Mouse (Mus musculus): ENCODE measurements at regions not wholly inside any gene's neighbourhood (a gene's known extent, or its start where the extent isn't known, plus 50 kb on each side); places are given as distances from the start of the nearest gene placed in this dataset.

DNA sequence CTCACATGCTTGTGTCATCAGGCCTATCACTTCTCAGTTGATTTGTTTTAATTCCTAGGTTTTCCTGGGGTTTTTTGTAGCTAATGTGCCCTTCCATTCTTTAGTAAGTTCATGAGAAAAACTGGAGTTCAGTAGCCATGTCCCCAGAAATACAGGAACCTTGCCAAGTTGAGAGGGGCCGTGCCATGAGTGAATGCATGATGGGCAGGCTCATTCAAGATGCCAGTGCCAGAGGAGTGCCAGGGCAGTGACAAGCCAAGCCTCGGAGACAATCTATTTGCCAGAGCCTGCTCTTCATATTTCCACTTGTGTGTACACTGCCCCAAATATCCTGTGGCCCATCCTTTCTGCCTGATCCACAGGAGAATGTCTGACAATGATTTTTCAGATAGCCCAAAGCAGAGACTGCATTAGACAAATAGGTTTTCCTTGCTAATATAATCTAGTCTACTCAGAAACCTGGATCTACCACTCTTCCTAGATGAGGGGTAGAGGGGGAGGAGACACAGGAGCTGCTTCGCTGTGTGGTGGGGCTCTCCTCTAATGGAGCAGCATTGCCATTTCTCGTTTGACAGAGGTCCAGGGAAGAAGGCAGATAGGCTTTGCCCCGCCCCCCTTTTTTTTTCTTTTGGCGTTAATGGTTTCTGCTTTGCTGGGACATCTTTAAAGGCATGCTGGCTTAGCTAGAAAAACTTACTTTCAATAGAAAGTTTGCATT is 569.5 kb upstream of the Arid1b start:
- no peak for DNase-seq (ENCODE audit: low spot score in 2 of 2)

DNA sequence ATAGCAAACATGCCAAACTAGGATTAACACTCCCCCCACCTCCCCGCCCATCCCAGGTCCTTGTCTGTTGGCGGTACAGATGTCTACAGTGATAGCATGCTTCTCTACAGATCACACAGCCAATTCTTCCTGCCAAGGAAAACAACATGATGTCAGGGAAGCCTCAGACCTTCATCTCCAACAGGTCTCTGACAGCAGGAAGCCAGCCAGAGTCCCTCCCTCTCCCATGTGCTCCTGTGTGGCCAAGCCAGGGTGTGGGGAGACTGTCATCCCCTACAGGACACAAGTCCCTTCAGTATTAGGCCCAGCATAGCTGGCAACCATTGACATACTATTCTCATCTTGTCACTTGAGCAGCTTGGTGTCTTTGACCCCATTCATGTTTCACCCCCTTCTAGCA is 568.8 kb upstream of the Arid1b start:
- no peak for DNase-seq (ENCODE audit: low spot score in 2 of 2)

DNA sequence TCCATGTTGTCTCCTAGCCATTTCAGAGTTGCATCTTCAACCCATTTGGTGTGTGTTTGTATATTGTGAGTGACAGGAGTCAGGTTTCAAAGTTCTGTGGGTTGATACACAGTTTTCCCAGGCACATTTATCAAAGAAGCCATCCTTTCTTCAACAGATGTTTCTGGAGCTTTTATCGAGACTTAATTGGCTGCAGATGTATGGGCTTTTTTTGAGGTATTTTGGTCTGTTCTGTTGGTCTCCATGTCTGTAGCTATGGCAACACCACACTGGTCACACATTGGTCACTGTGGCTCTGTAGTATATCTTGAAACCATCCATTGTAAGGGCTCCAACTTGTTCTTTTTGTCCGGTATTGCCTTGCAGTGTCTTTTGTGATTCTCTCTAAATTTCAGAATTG is 565.1 kb upstream of the Arid1b start:
- no peak for DNase-seq (ENCODE audit: low spot score in 2 of 2)

DNA sequence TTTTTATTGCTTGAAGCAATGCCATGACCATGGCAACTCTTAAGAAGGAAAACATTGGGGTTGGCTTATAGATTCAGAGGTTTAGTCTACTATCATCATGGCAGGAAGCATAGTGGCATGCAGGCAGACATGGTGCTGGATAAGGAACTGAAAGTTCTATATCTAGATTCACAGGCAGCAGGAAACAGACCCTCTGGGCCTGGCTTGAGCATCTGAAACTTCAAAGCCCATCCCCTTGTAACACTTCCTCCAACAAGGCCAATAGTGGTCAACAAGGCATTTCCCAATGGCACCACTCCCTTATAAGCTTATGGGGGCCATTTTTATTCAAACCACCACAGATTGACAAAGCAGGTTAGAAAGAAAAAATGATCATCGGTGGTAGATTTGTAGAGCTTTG is 548.5 kb upstream of the Arid1b start:
- no peak for DNase-seq (ENCODE audit: low spot score in 2 of 2)

DNA sequence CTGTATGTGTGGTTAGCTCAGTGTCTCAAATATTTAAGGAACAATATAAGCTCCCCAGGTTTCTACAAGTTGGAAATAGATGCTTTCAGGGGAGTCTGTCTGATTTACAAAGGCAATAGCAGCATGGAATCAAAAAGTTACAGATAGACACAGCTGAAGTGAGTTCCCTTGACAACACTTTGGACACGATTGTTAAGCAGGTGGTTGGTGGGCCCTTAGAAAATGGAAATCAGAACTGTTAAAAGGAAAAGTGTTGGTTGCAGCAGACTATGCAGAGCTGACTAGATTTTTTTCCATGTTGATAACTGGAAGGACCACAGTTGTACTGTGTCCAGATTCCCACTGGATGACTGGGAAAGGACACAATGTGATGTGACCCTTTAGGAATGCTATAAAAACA is 536.6 kb upstream of the Arid1b start:
- no peak for DNase-seq (ENCODE audit: low spot score in 2 of 2)

DNA sequence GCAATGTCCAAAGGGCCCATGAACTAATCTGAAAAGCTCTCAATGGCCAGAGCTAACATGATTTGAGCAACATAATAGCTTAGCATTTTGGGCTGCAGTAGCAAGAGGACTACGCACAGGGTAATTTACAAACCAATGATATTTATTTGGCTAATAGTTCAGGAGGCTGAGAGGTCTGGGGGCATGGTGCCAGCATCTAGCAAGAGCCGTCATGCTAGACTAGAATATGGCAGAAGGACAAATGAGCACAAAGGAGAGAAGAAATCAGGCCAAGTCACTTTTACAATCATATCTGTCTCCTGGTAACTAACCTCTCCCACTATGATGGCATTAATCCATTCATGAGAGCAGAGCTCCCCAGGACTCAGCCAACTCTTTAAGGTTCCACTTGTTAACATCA is 532.6 kb upstream of the Arid1b start:
- DNase-seq (ENCODE audit: low spot score in 2 of 2): no peak

DNA sequence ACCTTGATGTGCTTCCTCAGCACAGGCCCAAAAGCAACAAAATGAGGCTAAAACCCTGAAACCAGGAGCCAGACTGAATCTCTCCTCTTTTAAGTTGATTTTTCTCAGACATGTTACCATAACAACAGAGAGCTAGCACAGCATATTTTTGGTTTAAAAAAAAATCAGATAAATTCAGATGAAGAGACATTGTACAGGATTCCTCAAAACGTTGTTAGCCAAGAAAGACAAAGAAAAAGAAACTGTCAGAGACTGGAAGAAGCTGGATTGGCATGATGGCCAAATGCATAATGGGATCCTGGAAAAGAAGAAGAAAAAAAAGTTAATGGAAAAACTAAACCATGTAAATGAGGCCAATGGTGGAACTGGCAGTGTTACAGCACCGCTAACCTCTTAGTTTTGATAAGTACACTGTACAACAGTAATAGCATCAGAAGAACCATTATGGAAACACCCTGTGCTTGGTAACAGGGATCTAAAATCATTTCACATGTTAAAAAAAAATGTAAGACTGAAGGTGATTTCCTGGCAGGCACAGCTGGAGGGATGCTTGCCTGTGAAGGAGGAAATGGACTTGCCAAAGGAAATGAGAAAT is 529.7 kb upstream of the Arid1b start:
- DNase-seq (ENCODE audit: low spot score in 2 of 2): no peak

DNA sequence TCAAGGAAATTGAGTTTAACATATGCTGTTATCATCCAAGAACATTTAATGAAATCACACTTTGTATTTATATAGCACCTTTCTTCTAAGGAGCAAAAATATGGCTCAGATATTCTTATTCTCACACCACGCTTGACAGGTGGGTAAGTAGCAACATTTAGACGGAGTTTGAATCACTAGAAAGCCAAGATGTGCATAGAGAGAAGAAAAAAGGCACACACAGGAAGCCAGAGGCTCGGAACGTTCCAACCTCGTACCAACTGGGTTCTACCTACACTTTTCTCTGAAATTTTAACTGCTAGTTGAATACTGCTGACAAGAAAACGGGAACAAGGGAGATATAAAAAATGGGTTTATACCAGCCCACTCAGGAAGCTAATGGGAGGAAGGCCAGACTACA is 528.4 kb upstream of the Arid1b start:
- DNase-seq (ENCODE audit: low spot score in 2 of 2): no peak

DNA sequence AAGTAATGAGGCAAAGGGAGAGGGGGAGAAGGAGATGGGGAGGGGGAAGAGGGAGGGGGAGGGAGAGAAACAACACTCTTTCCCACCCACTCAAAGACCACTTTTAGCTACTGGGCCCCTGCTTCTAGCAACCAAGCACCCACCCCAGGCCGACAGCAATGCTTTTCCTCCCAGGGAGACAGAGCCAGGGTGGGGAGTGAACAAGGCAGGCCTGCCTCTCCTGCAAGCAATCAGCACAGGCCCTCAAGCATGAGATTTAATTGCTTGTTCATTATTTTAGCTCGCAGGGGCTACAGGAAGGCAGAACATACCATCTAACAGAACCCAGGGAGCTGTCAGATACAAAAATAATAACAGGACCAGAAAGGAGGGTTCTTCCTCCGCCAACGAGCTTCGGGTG is 521.7 kb upstream of the Arid1b start:
- no peak for DNase-seq (ENCODE audit: low spot score in 2 of 2)

DNA sequence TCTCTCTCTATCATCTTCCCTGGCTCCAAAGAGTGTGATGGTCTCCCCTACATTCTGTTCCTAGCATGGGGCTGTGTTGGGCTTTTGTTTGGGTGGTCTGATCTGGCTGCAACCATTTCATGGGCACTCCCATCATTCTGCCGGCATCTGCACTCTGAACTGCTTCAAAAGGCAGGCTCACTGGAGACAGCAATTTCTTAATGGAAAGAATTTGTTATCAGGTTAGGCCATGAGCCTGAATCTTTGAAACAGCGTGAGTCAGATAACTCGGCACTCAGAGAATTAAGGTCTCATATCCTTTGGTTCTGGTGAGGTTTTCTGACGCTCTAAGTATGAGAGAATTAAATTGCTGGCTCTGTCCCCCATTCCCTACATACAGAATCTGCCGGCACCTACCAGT is 519.8 kb upstream of the Arid1b start:
- DNase-seq (ENCODE audit: low spot score in 2 of 2): no peak

DNA sequence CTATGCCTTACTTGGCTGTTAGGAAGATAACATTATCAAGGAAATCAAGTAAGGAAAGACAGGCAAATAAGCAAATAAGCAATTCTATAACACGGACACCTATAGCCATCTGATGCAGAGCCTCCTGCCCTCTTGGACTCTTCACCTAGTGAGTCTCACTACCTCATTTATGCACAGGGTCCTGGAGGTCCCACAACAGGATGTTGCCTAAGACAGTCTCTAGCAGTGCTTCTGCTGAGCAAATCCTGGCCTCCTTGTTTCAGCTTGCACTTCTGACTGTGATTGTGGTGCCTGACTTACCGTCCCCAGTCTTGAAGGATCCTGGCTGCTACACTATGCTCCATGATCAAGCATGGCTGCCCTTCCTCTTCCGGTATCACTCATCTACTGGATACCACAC is 518.5 kb upstream of the Arid1b start:
- no peak for DNase-seq (ENCODE audit: low spot score in 2 of 2)

DNA sequence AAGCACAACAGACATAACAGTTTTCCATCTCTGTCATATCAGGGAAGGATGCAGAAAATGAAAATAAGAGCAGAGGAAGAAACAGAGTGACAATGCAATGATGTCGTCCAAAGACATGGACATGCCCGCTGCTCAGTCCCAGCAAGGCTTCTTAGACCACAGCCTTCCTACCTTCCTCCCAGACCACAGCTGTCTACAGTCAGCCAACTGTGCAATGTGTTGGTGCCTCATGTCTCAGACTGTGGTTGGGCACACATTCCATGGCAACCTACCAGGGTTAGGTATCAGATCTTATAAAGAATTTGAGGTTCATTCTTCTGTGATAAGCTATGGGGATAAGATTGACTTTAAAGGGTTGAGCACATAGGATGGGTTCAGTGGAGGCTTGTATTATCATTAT is 499.7 kb upstream of the Arid1b start:
- DNase-seq (ENCODE audit: low spot score in 2 of 2): no peak

DNA sequence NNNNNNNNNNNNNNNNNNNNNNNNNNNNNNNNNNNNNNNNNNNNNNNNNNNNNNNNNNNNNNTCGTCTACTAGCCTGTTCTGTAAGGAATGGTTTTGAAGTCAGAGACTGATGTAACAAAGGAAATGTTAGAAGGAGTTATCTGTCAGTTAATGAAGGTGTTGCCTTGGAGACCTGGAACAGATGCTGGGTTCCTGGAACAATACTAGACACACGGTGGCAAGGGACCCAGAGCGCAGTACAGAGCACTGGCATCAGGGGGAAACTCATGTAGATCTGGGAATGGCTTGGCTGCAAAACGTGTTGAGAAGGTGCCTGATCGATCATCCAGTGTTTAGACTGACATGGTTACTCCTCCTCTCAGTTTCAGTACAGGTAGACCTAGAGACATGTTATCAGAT is 493.6 kb upstream of the Arid1b start:
- DNase-seq (ENCODE audit: low spot score in 2 of 2): no peak

DNA sequence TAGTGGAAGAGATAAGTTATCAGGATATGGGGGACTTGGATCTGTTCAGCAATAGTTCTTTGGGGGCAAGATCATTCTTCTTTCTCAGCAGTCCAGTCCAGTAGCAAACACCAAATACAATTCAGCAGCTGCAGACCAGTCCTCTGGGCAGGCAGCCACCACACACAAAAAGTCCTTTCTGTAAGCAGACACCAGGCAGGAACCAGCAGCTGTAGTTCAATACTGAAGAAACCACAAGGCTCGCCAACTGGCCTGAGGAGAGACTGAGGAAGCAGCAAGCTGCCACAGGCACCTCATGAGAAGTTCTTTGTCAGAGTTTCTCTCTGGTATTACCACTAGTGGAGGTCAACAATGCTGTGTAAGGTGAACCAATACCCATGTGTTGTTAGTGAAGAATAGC is 493.1 kb upstream of the Arid1b start:
- no peak for DNase-seq (ENCODE audit: low spot score in 2 of 2)

DNA sequence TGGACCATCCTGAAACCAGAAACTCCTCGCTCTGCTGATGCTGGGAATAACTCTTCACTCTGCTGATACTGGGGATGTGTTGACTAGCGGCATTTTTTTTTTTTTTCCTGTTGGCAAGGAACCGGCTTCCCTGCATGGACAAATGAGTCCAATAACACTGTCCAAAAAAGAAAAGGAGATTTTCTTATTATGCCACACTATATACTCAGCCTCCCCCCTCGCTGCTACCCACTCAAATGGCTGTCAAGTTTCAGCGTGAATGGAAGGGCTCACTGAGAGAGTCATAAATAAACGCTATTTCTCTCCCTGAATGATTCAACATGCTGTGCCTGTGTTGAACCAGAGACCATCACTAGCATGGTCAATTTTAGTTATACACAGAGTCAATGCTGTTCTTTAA is 489.2 kb upstream of the Arid1b start:
- no peak for DNase-seq (ENCODE audit: low spot score in 2 of 2)

DNA sequence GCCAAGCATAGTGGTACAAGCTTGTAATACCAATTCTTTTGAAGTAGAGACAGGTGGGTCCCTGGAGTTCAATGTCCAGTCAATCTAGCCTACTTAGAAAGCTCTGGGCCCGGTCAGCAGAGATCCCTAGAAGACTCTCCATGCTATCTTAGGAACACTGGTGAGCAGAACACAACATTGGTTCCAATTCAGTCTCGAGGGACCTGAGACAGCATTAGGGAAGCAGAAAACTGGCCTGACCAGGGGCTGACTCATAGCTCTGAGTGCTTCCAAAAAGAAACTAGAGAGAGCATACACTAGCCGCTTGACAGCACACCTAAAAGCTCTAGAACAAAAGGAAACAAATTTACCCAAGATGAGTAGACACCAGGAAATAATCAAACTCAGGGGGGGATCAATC is 484.6 kb upstream of the Arid1b start:
- no peak for DNase-seq (ENCODE audit: low spot score in 2 of 2)

DNA sequence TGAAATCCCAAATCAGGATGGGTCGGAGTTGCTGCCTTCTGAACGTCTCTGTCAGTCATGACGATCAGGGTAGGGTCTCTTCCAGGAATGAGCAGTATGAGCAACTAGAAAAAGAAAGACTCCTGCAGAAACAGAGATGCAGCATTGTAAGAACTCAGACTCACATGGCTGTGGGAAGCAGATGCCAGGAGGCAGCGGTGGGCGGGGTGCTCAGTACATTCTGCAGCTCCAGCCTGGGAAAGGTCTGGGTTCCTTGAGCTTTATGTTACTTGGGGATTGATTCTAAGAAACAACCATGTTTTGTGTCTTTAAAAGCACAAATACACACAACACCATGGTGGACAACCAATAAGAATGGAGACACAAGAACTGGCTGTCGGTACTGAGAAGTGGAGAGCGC is 478.0 kb upstream of the Arid1b start:
- no peak for DNase-seq (ENCODE audit: low spot score in 2 of 2)

DNA sequence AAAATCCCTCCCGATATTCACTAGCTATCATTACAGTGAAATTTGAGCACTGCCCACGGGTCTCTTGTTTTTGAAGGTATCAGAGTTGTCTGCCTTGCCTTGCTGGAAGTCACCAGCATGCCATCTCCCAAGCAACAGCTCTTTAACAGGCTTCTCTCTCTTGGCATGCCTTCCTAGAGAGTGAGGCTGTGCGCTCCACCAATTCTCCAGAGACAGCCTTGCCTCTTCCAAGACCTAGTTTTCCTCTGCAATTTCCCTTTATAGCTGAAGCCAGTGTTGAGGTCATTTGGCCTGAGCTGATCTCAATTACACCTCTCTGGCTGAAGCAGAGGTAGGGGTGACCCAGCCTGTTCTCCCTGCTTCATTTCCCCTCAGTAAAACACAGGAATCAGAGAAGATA is 477.3 kb upstream of the Arid1b start:
- no peak for DNase-seq (ENCODE audit: low spot score in 2 of 2)

DNA sequence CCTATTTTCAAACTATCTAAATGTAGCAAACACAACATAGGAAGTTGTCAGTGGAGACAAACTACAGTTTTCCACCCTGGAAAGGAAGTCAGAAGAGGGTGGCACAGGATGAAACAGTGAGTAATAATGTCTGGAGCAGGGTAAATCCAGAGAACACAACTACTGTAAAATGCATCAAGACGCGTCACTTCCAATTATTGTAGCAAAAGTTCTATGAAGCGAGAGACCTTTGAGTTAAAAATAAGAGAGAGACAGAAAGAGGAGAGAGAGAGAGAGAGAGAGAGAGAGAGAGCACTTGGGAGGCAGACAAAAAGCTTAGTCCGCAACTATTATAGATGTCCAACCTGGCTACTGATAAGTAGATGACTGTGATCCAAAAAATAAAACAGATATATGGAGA is 473.1 kb upstream of the Arid1b start:
- DNase-seq (ENCODE audit: low spot score in 2 of 2): no peak

DNA sequence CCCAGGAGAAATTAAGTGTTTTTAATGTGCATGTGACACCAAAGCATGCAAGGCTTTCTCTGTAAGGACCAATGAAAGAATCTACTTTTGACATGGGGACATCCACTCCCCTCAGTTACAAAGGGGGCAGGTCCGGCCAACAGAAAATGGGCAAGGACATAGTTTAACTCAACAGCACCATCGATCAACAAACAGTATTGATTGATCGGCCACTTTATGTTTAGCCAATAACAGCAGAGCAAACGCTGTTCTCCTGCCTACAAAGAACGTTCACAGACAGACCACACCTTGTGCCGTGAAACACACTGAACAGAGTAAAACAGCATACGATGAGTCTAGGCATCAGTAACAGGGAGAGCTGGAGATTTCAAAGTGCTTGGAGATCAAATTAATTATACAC is 467.7 kb upstream of the Arid1b start:
- DNase-seq (ENCODE audit: low spot score in 2 of 2): no peak

DNA sequence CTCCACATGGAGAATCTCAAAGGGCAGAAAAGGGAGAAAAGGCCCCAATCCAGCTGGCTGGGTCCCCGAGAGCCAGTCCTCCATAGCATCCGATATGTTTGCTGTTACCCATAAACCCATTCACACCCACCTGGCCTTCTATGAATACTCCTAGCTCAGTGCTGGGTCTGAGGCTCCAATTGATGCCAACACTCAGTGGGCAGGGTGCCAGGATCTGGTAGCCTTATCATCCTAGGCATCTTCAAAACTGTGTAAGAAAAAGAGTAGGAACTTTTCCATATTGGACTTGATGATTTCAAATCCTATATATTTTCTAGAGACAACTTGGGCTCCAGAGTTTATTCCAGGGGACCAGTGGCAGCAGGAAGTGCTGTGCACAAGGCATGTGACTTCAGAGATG is 462.0 kb upstream of the Arid1b start:
- no peak for DNase-seq (ENCODE audit: low spot score in 2 of 2)

DNA sequence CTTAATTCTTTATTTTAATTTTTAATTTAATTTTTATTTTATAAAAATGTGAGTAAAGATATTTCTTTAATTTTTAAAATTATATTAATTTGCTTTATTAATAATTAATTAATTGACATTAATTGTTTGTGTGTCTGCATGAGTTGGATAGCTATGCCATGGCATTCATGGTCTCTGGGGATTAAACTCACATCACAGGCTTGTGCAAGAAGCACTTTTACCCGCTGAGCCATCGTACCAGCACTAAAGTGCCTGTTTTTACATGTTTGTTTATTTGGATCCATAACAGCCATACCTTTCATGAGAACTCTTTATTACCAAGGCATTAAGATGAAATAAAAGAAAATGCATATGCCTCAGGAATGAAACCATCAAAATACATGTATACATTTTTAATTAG is 453.7 kb upstream of the Arid1b start:
- no peak for DNase-seq (ENCODE audit: low spot score in 2 of 2)

DNA sequence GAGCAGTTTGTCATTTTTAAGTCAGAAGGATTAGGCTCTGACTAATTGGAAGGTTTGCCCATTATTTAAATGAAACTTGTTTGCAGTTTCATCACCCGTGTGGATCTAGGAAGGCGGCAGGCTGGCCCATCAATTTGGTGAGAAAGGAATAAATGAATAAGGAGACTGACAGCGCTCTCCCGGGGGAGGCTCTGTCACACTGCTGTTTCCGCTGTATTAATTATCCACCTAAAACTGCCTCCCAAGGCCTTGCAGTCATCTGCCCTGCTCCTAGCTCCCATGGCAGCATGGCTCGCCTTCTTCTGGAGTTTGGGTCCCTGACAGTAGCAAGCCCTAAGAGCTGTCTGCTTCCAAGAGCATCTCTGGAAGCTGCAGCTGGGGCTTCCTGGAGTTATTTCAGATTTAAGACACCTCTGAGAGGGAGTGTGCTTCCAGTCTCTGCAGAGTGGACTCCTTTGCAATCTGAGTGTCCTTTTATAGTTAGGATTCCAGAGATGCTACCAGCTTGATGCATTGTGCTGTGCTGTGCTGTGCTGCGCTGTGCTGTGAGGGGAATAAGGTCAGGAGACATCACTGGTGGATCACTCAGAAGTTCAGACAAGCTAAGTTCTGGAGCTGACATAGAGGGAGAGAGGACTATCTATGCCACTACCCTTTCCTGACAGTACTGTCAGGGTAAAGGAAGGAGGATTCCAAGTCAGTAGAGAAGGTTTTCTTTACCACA is 452.9 kb upstream of the Arid1b start:
- DNase-seq (ENCODE audit: low spot score in 2 of 2): no peak
